Mouse (Mus musculus): Measurements from ENCODE around the gene Mrpl35.
"Not testable (repeated sequence)": the region's sequence is repeated elsewhere in the genome, so short reads cannot be mapped to it uniquely, and the experiment has no call there.

The Mrpl35 gene

DNA sequence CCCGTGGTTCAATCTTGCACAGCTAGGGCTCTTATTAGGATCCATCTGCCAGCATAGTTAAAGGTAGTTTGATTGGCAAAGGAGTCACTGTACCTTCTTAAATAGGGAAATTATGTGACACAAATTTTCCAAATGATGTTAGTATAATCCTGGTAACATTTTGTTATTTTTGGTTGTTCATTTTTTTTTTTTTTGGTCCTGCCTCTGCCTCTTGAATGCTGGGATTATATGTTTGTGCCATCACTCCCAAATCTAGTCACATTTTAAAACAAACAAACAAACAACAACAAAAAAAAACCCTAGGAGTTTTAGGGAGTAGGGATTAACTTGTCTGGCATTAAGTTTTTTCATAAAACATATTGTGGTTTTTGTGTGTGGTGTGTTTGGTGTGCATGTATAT lies at the start of gene Mrpl35:
Mrpl35 (minus strand) TSS at position 101 of the 400 bp plus-strand sequence.
- no peak for DNase-seq (ENCODE audit: low read depth)

DNA sequence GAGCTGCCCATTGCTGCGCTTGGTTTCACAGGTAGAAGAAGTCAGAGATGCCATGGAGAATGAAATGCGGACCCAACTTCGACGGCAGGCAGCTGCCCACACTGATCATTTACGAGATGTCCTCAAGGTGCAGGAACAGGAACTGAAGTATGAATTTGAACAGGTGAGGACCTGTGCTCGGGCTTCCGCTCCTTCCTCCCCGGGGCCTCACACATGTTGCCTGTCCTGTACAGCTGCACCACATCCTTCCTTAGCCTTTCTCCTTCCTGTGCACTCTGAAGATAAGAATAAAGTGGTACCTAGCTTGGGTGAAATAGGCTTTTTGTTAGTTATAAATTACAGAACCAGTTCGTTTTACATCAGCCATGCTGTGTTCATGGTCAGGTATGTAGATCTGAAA lies 44.6 kb upstream of the Mrpl35 start:
- no peak for DNase-seq (ENCODE audit: low read depth)

DNA sequence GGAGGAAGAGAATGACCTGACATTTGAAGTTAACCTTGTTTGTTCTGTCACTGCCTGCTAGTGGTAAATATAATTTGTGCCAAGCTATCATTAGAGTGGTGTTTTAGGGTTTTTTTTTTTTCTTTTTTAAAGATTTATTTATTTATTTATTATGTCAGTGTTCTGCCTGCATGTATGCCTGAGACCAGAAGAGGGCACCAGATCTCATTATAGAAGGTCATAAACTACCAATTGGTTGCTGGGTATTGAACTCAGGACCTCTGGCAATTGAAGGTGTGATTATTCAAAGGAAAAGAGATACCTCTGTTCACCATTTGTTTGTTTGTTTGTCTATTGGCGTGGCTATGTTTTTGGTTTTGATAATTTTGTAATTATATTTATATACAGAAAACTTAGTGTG lies 42.0 kb upstream of the Mrpl35 start:
- DNase-seq (ENCODE audit: low read depth) = peak; percentile 51

DNA sequence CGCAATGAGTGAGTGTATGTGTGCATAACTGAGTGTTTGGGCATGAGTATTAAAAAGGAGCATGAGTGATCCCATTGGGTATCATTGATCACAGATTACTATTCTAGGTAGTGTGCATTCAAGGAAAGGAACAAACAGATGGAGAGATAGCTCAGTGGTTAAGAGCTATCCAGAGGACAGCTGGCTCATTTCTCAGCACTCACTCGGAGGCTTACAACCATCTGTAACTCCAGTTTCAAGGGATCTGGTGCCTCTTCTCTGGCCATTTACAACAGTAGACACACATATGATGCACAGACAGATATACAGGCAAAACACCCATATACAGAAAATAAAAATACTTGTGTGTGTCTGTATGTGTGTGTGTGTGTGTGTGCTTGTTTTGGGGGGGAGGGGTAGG lies 41.0 kb upstream of the Mrpl35 start:
- no peak for DNase-seq (ENCODE audit: low read depth)

DNA sequence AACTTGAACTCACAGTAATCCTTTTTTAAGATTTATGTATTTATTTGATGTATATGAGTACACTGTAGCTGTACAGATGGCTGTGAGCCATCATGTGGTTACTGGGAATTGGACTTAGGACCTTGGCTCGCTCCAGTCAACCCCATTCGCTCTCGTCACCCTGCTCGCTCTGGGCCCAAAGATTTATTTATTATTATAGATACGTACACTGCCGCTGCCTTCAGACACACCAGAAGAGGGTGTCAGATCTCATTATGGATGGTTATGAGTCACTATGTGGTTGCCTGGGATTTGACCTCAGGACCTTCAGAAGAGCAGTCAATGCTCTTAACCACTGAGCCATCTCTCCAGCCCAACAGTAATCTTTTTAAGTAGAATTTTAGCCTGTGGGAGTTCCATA lies 20.1 kb upstream of the Mrpl35 start:
- DNase-seq (ENCODE audit: low read depth) = not testable (repeated sequence)

DNA sequence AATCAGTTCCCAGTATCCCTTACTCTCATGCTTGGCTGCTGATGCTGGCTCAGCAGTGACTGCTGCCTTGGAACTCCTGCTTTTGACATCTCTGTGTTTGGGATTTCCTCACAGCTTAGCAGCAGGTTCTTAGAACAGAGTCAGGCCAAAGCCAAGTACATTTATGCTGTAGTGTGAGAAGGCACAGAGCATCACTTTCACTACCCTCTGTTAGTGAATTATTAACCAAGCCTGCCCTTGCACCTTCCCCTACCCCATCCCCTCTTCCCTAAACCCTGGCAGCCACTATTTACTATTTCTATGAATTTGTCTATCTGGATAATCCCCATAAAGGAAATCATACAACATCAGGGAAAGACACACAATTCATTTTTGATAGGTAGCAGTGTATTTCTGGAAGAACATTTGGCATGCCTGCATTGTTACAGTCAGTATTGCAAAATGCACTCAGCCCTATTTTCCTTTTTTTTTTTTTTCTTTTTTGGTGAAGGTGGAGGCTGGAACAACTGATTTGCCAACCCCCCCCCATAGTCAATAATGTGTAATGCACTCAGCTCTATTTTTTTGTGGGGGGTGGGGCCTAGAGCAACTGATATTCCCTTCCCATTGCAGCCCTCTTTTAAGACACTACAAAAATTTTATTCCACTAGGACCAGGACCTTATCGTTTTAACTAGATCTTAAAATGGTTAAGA lies 14.0 kb upstream of the Mrpl35 start:
- DNase-seq (ENCODE audit: low read depth) = no peak

DNA sequence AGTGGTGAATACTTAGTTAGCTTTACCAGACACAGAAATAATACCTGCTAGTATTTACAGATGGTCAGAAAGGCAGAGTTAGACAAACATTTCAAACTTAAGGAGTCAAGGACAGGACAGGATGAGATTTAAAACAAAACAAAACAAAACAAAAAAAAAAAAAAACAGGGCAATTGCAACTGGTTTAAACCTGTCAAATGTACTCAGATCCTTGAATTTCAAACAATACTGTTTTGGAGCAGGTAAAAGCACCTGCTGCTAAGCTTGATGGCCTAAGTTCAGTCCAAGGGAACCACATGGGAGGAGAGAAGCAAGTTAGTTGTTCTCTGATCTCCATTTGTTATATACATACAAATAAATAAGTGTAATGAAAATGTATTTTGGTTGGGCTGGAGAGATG lies 13.0 kb upstream of the Mrpl35 start:
- no peak for DNase-seq (ENCODE audit: low read depth)

DNA sequence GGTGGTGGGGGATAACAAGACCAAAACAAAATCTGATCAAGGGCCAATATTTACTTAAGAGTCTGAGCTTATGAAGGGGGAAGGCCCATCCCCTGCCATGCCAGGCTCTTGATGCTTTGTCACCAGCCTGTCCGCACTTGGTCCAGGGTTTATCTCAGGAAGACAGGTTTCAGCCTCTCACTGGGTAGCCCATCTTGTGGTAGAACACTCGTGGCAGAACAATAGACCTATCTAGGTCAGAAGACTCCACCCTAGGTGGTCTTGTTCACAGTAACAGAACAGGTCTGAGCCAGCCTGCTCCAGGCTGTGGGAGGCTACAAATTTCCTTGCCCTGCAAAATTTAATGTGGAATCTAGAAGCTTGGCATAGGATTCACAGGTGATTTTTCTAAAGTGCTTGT lies 10.0 kb upstream of the Mrpl35 start:
- no peak for DNase-seq (ENCODE audit: low read depth)

DNA sequence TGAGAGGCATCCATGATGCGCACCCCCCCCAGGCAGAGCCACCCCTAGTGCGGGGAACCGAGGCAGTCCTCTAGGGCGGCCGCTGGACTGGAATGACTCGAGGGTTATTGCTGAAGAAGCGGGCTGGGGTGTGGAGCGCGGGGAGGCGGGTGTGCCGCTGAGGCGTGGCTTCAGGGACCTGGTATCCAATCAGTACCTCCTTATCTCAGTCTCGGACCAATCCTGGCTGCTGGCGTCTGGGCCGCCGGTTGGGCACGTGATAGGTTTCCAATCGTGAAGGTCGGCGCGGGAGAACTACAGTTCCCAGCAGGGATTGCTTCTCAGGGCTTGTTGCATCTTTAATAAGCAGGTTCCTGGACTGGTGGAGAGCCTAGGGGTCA lies 4.8 kb upstream of the Mrpl35 start:
- peak; percentile 98 for DNase-seq (ENCODE audit: low read depth)

DNA sequence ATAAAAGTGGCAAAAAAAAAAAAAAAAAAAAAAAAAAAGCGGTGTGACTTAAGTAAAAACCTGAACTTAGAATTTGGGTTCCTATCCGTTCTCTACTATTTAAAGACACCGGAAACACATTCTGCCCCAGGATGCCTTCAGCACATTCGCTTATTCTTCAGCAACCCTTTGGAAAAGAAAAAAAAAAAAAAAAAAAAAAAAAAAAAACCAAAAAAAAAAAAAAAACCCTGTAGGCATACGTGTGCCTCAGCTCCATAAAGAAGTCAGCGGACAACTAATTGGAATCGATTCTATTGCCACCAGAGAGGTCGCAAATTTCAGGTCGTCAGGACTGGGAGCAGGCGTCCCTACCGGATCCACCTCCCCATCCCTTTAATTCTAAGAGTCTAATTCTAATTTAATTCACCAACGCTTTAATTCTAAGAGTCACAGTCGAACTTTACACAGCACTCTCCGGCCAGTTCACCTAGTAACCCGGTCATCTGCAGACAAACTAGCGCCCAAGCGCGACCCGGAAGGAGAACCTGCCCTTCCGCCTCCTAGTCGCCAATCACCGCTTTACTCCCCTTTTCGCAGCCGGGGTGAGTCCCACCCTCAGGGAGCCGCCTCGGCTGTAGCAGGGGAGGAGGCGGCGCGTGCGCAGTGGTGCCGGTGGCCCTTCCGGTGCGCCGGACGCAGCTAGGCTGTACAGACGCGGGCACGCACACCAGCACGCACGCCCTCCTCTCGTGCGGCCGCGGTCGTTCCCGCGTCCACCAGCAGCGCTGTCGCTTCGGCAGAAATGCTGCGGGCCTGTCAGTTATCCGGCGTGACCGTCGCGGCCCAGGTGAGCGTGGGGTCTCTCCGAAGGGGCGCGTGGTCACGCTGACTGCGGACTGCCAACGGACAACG lies 4.2 kb upstream of the Mrpl35 start, which contains the start of gene Immt:
Immt (plus strand) TSS at position 642 of the 891 bp plus-strand sequence.
- DNase-seq (ENCODE audit: low read depth) = peak; percentile 97

DNA sequence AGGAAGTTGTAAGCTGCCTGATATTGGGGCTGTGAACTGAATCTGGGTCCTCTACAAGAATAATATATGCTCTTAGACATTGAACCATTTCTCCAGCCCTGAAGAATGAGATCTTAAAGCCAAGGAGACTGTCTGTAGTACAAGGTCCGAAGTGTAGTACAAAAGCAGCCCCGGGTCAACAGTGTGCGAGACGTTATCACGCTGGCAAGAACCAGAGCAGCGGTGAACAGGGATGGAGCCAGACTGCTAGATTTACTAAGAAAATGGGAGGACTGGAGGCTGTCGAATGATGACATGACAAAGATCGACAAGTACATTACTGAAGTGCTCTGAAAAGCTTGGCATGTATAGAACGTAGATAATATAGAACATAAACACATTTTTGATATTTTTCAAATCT lies 3.0 kb upstream of the Mrpl35 start:
- no peak for DNase-seq (ENCODE audit: low read depth)

DNA sequence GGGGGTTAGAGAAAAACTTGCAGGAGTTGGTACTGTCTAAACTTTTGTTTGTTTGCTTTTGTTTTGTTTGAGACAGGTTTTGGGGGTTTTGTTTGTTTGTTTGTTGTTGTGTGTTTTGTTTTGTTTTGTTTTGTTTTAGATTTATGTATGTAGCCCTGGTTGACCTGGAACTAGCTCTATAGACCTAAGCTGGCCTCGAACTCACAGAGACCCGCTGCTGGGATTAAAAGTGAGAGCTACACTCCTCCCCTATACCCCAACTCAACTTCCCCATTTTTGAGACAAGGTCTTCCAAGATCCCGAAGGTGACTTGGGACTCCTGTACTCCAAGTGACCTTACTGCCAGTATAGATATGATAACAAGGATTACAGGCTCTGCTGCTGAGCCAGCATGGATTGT lies 2.8 kb downstream of the Mrpl35 start:
- no peak for DNase-seq (ENCODE audit: low read depth)

DNA sequence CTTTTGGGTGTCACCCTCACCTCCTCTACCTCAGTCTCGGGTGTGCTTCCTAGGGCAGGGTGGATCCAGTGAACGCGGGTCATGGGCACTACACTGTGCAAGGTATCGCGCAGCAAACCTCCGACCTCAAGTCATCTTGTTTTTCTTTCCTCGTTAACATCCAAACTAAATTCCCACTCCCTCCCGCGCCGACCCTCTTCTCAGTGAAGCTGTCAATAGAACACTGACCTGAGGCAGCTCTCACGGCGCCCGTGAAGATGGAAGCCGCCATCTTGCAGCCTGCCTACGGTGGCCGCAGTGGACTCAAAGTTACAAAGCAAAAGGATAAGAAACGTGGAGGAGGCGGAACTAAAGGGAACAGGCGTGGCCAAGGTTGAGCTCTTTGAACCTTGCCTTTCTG lies 3.3 kb downstream of the Mrpl35 start:
- peak; percentile 95 for DNase-seq (ENCODE audit: low read depth)

DNA sequence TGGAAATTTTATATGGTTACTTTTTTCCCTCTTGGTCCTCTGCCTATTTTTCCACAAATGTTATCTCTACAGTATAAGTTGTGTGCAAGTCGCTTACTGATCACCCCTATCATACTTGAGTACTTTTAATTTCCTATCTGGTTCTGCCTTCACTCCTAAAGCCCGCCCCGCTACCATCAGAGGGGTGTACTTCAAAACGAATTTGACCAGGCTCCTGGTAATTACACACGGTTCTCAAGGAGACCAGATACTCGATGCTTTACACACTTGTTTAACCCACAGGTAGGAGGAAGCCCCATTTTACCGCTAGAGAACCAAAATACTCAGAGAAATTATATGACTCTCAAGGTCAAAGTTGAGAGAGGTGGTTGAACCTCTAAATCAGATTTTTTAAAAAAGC lies 3.7 kb downstream of the Mrpl35 start:
- DNase-seq (ENCODE audit: low read depth) = no peak

DNA sequence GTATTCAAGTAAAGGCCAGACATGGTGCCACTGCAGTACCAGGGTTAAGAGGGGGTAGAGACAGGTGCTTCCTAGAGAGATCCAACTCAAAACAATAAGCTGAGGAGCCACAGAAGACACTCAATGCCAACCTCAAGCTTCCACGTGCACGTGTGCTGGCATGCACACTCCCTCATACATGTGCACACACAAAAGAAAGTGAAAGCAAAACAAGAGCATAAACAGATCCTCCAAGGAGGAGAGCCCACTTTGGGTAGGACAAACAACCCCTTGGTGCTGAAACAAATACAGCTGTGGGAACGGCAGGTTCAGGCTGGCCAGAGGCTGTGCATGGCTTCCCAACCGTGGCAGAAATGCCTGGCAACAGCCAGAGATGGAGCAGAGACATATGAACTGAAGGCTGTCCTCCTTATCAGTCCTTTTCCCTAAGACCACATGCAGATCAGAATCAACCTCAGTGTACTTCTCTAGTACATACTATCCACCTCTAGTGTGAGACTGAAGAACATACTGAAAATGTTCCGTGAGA lies 6.9 kb downstream of the Mrpl35 start:
- no peak for DNase-seq (ENCODE audit: low read depth)

DNA sequence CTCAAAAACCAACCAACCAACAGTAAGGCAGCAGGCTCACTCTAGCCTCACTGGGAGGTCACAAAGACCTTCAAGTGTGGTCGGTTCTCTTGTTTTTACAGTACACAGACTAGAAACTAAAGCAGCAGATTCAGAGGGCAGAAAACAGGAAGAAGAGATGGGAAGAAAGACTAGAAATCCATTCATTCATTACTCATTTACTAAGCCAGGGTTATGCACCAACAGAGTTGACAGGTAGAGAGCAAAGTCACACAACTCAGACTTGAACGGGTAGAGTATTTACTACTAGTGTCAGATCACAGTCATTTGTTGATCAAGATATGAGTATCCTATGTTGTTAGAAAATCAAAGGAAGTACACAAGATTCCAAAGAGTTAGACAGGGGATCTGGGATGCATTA lies 13.9 kb downstream of the Mrpl35 start:
- DNase-seq (ENCODE audit: low read depth) = no peak

DNA sequence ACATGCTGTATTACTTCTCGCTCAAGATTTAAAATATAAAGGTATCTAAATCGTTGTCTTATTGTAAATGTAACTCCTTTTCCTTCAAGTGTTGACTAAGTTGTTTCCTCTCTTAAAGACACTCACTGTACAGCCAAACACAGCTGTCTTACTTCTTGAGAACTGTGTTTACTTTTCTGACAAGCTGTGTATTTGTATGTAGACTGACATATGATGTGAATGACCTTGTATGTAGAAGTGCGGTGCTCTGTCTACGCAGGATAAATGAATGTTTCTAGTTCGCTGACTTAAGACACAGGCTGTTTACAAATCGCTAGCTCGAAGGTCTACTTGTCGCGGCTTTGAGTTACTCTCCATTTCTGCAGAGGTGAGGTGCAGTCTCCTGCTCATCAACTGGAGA lies 16.9 kb downstream of the Mrpl35 start:
- no peak for DNase-seq (ENCODE audit: low read depth)

DNA sequence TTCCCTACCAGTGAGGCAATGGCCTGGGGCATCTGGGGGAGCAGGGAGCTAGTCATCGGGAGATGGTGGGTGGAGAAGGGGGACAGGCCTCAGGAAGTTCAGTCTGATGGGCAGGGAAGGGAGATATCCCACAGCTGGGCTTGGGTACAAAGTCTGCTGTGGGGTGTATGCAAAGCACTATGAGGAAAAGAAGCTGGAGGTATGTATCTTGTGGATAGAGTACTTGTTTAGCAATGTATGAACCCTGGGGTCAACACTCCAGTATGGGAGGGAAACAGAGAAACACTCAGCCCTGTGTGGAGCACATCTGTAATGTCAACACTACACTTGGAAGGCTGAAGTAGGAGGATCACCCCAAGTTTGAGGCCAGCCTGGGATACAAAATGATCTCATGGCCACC lies 20.1 kb downstream of the Mrpl35 start:
- DNase-seq (ENCODE audit: low read depth) = no peak

DNA sequence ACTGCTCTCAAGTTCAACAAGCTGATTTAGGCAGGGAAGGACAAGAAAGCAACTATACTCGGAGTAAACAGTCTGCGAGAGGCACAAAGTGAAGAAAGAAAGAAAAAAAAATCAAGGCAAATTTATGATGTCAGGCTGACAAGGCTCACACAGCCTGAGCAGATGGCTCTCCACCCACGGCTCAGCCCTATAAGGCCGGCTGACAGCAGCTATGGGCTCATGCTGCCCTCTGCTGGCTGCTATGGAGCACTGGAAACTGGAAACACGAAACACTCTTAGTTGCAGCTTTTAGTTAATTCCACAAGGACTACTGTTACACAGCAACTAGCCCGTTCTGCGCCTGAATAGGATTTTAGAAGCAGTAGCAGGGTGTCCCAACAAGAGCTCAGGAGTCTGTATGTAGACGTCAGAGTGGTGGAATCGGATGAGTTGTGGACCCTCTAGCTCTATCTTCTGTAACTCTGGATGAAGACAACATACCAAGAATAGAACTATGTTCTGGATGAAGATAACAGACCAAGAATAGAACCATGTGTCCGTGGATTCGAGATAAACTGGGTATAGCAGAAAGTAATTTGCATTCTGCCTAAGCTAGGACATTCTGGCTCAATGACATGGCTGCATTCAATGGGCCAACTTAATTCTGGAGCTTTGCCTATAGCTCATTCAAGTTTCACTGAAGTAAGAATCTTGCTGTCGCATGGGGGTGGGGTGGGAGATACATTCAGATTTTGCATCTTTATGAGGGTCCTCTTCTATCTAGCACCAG lies 22.5 kb downstream of the Mrpl35 start:
- peak; percentile 83 for DNase-seq (ENCODE audit: low read depth)

DNA sequence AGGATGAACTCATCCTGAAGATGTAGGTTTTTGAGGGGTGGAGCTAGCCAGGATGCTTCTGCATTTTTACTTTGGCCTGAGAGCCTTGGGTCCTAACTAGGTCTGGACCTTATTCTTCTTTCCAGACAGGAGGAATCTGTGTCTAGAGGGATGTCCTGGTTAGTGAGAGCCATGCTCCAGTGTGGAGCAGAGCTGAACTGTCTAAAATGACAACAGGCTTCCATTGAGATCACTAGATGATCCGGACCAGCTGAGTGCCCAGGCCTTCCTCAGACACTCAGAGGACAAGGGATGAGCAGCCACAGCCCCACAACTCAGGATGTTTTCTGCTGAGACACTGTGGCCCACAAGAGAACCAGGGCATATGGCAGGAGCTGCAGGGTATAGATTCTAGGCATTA lies 23.2 kb downstream of the Mrpl35 start:
- DNase-seq (ENCODE audit: low read depth) = no peak

DNA sequence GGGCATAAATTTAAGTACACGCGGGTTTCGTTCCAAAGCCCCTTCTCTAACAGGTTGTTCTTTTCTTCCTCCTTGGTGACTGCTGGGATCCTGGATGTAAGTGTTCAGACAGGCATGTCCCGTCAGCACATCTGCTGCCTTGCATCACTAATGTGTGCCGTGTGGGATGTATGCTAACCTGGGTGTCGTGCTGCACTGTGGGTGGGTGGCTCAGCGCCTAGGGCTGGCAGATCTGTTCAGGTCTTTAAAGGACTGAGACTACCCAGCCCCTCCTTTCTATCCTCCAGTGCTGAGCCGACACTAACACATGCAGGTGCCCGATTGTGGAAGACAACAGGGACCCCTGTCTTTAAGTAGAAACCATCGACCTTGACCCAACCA lies 25.1 kb downstream of the Mrpl35 start:
- no peak for DNase-seq (ENCODE audit: low read depth)

DNA sequence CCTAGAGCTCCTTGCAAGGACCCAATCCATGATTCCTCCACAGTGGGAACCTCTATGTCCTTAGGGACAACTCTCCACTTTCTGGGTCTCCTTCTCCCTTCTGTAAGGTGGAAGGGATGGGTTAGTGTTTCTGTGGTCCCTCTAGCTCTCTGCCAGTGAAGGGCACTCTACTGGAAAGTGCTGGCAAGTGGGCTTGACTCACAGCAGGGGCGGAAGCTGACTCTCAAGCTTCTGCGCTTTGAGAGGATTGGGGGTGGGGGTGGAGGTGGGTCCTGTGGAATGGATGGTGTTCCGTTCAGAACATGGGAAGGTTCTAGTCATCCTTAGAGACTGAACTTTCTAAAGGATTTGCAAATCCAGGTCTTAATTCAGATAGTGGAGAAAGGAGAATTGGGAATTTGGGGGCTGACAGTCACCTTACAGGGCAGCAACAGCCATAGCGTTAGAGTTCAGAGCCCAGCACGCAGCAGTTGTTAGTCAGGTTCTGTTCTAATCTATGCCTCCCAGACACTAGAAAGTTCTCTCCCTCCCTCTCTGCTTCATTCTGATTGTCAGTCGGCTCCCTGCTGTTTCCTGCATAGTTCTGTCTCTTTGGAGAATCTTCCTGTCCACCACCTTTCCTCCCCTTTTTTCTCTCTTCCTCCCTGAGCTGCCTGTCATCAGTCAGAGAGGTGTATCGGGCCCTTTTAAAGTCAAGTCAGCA lies 25.6 kb downstream of the Mrpl35 start:
- DNase-seq (ENCODE audit: low read depth) = no peak

Measured in 416B (cell line).